Mouse (Mus musculus) brain, embryonic 14.5 days (tissue): ENCODE results near the gene Hgfac.

ENCODE experiments used
- CTCF ChIP-seq: fragments of 200-500 bp; IDR thresholded peaks from 2 replicates; pipeline ENCODE4 v1.5.1; 2012; ENCODE audit warnings: inconsistent platforms, mild to moderate bottlenecking, moderate library complexity, borderline replicate concordance; ENCODE audit not compliant: insufficient read depth, insufficient read length; ENCODE audit errors: extremely low read depth
- POLR2A ChIP-seq: fragments of 200-500 bp; IDR thresholded peaks from 2 replicates; pipeline ENCODE4 v1.6.1; 2012; ENCODE audit warnings: mild to moderate bottlenecking, inconsistent platforms, borderline replicate concordance; ENCODE audit not compliant: poor library complexity, insufficient read depth, insufficient read length, severe bottlenecking; ENCODE audit errors: extremely low read depth

GRCm38 (mm10) chr5:35089614-35089963 is 48.3 kb downstream of the Hgfac start:
- no peak for TF ChIP-seq CTCF
- no peak for TF ChIP-seq POLR2A
